Mouse (Mus musculus): Measurements from ENCODE around the gene Krt8. TPM values are rescaled to one million over a fixed set of nuclear protein-coding genes. Genes with fewer than 3 reads are reported as not detected.
"Not testable (repeated sequence)": the region's sequence is repeated elsewhere in the genome, so short reads cannot be mapped to it uniquely, and the experiment has no call there.

Krt8 gene
- total and polyA plus RNA-seq, 3 experiments: 0.62 to 1.7 (median 1.7) TPM

DNA sequence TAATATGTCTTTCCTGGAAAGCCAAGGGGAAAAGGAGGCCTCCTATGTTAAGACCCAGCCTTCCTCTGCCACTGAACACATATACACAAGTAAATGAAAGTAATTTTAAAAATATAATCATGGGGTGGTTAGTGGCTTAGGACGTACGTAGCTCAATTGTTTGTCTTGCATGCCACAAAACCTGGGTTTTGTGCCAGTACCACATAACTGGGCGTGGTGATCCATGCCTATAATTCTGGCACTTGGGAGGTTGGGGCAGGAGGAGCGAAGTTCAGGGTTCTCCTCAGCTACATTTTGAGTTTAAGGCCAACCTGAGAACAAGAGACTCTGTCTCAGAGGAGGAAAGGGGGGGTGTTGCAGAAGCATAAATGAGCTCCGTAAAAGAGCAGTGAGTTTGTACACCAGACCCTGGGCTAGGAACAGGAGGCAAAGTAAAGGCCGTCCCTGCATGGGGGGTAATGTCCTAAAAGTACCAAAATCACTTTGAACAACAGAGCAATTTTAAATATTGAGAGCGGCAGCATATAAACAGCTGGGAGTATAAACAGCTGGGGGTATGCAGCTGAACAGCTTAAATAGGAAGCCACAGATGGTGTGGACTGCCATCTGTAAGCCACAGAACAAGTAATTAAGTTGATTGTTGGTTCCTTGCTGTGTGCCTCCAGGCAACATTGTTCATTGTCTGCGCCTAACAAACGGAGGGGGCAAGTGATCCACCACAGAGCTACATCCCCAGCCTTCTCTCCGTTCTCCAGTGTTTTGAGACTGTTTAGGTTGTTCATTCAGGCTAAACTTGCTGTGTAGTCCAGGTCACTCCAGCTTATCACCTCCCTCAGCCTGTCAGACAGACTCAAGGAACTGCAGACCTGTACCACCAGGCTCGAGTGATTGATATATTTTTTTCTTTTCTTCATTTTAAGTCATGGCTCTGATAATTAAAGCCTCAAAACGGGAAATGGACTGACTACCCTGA, 3.1 kb upstream of the Krt8 start:
- no peak for DNase-seq

DNA sequence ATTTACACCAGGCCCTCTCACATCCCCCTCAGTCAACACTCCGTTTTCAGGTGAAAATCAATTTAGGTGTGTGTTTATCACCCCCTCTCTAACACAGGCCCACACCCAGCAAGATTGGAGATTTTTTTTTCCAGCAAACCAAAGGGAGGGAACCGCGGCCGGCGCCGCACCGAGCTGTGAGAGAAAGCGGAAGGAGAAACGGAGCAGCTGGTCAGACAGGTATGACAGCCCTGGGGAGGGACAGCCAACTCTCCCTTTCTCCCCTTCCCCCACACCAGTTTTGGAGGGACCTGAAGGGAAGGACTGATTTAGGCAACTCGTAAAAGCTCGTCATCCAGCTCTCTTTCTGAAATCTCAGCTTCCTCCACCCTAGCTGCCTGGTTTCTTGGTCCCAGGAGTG, 2.0 kb upstream of the Krt8 start:
- DNase-seq: no peak

DNA sequence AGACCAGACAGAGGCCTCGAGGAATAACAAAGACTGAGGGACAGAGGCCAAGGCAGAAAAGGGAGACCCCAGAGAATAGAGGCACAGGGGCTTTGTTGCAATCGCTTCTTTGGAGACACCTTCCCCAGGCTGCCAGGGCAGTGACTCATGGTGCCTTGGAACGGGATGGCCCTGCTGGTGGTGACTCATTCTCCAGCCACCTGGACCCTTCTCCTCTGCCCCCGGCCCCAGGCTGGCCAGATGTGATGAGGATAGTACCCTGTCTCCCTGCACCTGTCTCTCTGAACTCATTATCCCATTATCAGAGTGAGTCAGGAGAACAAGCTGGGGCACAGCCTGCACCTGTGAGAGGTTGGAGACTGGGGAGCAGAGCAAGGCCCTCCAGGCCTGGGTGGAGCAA, 1.0 kb upstream of the Krt8 start:
- peak; percentile 73 for DNase-seq

DNA sequence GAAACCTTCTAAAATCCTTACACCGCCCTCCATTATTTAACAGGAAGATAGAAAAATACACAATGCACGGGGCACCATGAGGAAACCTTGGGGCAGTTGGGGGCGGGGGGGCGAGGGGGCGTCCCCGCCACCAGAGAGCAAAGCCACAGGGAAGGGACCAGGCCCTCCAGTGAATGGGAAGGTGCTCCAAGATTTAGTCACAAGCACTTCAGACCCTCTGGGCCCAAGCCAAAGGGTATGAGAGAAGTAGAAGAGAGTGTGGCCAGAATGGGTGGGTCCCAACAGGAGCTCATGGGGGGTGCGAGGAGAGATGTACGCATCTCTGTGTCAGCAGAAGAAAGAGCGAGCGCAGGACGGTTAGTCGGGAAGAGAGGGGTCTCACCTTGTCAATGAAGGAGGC, 766 bp downstream of the Krt8 start:
- DNase-seq: no peak

DNA sequence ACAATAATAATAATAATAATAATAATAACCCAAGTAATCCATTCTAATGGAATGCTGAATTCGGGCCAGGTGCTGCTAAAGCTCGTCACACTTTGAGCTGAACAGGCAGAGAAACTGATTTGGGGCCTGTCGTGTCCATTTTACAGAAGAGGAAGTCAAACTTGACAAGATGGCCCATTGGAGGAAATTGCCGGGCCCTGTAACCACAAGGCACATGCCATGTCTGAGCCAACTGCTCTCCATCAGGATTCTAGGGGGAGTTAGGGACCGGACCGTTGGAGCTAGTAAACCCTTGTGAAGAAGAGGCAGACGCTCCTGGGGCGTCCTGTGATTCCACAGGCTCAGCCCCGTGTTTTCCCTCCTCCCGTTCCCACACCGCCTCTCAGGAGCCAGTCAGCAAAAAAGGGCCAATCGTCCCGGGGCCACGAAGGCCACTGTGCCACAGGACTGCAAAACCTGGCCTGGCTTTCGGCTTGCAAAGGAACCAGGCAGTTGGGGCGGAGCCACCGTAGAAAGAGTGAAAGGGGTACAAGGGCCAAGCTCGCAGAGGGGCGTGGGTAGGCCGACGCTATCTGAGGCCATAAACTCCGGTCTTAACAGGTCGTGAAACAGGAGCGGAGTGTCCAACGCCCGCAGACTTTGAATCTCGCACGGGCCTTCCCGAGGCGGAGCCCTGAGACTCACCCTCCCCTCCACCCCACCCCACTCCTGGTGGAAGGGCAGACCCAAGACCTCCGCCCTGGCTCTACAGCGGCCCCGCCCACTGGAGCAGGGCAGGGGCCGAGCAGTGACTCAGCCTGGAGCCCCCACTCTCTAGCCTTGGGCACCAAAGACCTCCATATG, 1.4 kb downstream of the Krt8 start:
- peak; percentile 85 for DNase-seq

DNA sequence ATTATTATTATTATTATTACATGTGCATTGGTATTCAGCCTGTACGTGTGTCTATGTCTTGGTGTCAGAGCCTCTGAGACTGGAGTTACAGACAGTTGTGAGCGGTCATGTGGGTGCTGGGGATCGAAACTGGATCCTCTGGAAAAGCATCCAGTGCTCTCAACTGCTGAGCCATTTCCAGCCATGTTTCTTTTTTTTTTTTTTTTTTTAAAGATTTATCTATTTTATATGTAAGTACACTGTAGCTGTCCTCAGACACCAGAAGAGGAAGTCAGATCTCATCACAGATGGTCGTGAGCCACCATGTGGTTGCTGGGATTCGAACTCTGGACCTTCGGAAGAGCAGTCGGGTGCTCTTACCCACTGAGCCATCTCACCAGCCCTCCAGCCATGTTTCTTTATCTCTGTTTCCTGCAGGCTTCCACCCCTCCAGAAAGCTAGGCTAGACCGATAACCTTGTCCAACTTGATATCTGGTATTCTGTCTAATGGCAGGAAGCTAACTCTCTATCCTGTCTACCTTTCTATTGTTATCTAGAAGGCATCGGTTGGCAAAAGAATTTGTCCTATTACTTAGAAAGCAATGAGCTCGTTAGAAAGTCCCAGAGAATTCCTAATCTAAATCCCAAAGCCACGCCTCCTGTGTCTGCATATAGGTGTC, 4.5 kb downstream of the Krt8 start:
- no peak for DNase-seq

DNA sequence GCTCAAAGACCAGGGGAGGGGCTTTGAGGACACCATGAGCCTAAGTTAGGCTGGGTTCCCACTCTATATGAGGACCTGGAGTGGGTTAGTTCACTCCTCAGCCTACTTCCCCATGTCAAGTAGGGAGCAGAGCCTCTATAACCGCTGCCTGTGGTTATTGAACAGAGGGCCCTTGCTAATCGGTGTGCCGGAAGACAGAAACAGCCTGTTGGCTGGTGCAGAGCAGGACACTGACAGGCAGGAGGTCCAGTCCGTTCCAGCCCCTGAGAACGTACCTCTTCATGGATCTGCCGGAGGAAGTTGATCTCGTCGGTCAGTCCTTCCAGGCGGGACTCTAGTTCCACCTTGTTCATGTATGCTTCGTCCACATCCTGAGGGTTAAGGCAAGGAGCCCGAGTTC, 5.1 kb downstream of the Krt8 start:
- no peak for DNase-seq

DNA sequence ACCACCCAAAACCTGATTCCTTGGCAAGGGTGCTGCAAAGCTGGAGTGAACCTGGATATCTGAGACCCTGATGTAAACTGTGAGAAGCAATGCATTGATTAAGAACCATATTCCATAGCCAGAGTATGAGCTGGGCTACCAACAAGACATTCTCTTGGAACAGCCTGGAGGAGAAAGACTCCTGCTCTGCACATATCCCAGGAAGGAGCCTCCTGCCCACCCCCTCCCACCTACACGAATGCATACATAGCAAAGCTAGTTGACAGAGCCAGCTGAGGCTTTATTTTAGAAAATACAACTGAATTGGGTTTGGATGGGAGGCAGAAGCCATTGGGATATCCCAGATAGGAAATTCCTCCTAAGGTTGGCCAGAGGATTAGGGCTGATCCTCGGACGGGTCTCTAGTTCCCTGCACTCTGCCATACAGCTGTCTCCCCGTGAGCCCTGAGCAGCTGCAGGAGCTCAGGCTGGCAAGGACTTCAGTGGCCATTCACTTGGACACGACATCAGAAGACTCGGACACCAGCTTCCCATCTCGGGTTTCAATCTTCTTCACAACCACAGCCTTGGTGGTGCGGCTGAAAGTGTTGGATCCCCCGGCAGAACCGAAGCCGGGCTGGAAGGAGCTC, 7.7 kb downstream of the Krt8 start:
- not testable (repeated sequence) for DNase-seq

DNA sequence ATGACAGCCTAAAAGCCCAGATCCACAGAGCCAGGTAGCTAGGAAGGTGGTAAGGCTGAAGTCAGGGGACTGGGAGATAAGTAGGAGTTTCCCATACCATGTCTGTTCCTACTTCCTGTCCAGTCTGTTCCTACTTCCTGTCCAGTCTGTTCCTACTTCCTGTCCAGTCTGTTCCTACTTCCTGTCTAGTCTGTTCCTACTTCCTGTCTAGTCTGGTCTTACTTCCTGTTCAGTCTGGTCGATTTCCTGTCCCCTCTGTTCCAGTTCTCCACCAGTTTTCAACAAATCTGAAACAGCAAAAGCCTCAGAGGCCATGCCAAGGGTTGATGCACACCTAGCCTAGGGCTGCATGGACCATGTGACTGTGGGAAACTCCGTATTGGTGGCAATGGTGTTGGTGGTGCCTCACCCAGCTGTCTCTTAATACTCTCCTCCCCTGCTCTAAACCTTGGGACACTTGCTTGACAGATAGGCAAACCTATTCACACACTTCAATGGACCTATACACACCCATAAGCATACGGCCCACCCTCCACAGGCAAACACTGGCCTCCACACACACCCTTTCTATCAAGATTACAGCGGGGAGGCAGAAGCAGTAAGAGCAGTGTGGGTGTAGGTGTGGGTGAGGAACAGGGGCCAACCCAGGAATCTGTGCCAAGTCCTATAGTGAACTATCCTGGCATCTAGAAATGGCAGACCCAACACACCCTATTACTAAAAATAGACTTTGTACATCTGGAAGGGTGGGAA, 8.6 kb downstream of the Krt8 start:
- no peak for DNase-seq

DNA sequence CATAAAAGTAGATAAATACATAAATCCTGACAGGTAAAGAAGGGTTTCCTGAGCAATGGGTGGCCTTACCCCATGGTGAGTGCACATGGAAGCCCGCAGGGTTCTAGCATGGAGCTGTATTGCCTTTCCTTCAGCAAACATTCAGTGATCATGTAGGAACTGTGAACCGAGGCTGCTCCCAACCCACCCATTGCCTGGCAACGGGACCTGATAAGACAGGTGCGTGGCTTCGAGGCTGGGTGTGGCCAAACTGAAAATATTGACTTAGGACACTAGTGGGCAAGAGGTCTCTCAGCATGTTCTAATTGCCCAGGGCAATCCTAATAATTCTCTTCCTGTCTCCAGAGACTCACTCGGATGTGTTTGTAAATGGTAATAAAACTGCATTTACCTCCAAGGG, 9.9 kb downstream of the Krt8 start:
- no peak for DNase-seq

DNA sequence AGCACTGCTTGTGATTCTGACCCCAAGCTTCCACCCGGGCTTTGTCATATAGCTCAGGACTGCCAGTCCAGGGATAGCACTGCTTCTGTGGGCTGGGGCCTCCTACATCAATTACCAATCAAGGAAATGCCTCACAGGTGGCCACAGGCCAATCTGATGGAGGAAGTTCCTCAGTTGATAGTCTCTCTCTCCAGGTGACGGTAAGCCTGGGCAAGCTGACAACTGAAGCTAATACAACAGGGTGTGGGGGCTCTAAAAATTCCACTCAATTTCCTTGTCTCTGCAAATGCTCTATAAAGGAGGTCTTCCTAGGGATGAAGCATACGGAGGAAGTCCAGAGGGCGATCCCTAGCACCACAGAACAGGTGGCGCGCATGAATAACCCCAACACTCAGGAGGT, 13.3 kb downstream of the Krt8 start:
- DNase-seq: no peak

DNA sequence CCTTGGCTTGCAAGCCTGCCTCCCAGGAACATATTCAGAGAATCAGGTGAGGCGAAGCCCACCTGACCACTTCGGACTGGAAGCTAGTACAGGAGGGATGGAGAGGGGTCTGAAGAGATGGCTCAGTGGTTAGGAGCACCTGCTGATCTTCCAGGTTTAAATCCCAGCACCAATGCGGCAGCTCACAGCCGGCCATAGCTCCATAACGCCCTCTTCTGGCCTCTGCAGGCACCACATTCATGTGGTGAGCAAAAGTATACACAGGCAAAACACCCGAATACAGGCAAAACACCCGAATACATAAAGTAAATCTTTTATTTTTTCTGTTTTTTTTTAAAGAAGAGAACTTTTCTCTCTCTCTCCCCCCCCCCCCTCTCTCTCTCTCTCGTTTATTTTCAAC, 15.6 kb downstream of the Krt8 start:
- no peak for DNase-seq

DNA sequence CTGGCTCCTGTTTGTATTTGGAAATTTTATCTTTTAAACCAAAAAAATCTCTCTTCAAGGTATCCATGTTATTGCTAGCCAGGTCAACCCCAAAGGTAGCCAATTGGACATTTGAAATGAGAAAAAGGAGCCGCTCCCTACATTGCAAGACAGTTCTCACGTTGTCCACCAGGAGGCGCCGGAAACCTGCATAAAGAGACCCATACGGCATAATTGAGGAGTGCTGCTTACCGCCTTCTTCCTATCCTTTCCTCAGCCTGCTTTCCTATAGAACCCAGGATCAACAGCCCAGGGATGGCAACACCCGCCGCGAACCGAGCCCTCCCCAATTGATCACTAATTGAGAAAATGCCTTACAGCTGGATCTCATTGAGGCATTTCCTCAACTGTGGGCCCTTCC, 16.2 kb downstream of the Krt8 start:
- DNase-seq: peak; percentile 79

DNA sequence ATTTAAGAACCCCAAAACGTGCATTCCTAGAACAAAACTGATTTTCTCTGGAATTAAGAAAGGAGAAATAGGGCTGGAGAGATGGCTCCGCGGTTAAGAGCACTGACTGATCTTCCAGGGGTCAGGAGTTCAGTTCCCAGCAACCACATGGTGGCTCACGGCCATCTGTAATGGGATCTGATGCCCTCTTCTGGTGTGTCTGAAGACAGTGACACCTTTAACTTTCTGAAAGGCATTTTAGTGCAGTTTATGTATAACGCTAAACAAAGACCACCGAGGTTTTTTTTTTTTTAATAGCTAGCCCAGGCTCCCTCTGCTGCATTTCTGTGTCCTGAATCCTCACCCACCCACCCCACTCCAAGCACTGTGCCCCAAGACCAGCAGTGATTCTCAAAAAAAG, 19.5 kb downstream of the Krt8 start:
- no peak for DNase-seq

DNA sequence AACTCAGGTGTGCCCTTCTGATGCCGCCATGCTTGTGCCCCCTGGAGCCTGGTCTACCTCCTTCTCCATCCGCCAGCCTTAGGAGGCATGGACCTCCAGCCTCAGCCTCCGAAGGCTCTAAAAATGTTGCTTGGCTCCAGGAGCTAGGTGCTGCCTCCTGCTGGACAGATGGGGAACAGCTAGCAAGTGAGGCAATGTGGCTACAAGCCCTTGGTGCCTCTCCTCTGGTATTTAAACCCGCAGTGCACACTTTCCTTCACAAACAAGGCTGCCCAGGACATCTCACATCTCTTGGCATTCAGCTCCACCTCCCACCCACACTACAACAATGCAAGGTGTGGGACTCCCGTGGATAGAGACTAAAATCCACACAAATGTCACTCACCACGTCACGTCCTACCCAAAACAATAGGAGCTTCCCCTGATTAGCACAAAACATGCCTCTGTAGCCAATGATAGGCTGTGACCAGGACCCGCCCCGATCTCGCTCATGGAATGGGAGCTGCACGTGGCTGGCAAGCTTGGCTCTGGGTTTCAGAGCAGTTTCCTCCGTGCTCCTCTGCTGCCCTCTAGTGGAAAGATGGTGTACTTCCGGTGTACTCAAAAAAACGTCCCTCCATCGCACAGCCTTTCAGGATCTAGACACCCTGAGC, 20.2 kb downstream of the Krt8 start:
- DNase-seq: peak; percentile 92

DNA sequence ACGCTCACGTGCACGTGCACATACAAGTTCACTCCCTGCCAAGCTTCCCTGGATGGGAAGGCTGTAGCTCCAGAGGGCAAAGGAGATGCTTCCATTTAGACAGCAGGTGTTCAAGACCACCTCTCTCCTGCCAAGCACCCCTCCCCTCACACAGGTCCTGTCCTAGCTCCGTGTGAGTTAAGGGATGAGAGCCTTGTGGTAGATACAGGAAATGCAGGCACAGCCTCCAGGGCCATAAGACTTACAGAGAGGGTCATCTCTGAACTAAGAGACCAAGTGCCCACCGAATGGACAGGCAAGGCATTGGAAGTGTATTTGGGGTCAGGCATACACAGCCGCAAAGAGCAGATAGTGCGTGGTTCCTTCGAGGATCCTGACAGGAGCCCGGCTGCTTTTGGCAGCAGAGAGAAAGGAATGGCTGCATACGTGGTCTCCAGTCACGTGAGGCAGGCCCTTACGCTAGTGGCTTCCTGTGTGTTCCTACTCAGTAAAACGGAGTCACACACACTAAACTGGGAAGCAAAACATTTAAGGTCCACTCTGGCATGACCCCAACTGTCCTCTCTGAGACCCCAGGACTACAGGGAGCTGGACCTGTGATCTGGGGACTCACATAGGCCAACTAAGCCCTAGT, 20.9 kb downstream of the Krt8 start:
- no peak for DNase-seq

DNA sequence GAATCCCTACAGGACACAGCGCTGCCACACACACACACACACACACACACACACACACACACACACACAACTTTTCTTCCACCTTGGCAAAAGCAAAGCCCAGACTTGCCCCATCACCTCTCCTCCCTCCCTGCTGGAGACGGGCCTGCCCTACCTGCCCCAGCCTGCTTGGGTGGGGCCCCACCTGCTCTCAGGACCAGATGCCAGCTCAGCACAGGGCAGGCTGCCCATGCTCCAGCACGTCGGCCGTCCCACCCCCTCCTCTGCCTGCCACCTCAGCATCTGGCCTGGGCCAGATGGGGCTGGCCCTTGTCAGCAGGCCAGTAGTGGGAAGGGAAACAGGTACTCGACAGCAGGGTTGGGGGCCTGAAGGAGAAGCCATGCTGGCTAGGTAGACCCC, 23.4 kb downstream of the Krt8 start:
- peak; percentile 20 for DNase-seq

DNA sequence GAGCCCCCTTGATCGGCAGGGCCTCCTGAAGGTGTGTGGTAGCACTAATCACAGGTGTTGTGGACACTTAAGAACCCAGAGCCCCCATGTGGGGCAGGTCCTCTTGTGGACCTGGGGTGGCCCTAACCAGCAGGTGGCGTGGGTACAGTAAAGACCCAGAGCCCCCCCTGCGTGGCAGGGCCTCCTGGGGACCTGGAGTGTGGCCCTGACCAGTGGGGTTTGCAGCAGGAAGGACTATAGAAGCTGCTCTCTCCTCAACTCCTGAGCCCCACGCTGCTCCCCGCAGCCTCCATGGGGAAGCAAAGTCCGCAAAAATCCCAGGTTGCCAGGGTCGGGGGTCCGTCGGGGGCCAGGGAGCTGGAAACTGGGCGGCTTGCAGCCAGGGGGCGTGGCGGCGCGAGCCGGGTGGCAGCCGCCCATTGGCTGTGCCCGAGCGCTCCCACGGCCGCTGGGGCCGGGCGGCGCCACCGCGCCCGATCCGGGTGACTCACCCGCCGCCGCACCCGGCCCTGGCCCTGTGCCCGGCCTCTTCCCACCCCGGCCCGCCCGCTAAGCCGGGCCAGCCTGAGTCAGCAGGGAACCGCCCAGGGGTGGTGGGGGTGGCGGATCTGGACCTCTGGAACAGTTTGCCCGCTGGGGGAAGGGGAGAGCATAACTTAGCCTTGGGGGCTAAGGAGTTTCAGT, 27.1 kb downstream of the Krt8 start:
- DNase-seq: peak; percentile 98

DNA sequence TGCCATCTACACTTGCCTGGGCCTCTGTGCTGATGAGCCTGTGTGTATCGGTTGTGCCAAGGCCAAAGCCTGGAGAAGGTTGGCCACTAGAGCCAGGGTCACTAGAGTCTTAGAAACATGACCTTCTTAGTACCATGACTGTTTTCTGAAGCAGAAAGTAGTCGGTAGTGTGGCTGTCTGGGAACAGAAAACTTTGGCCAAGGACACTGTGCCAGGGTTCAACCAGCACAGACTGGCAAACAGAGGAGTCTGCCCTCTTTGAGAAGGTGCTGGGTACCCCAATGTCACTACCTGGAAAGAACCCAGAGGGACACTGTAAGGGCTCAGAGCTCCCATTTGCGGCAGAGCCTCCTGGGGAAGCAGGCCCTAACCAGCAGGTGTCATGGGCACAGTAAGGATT, 27.6 kb downstream of the Krt8 start:
- DNase-seq: peak; percentile 66

DNA sequence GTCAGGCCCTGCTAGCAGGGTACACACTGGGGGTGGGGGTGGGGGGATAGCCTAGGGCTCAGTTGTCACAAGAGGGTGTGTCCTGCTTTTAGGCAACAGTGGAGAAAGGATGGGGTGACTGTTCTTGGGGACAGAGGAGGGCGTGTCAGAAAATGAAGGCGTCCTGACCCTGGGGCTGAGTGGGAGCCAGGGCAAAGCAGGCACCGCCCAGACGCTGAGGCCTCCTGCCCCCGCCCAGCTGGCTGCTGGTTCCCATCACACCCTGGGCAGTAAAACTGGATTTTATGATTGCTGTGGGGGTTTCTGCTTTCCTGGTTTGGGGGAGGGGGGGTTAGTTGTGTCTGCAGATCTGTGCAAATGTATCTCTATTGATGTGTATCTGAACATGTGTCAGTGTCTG, 28.3 kb downstream of the Krt8 start:
- peak; percentile 45 for DNase-seq
